Mouse (Mus musculus): ENCODE measurements around the gene Rbm20.

- TF ChIP-seq ZNF384 (IDR thresholded peaks at IDR 0.05; ENCODE audit: low read depth, low read length) (no peak), MAFK (IDR thresholded peaks at IDR 0.05; ENCODE audit: insufficient read depth, low read depth, low read length) (no peak)
These were observed 19.5 kb downstream of the Rbm20 start for GRCm38 (mm10) chr19:53696655-53697054.
